Mouse (Mus musculus) C2C12 (cell line): ENCODE measurements around the gene Cyp46a1.

Experiments
- CTCF ChIP-seq: IDR thresholded peaks from one replicate; pipeline ENCODE4 v1.5.1; 2011; ENCODE audit not compliant: control insufficient read depth, insufficient read depth, insufficient read length
- FOSL1 ChIP-seq: IDR thresholded peaks from one replicate; pipeline ENCODE4 v1.8.0; 2011; ENCODE audit warnings: mild to moderate bottlenecking, low read length; ENCODE audit not compliant: poor library complexity, insufficient read depth, severe bottlenecking
- MAX ChIP-seq: IDR thresholded peaks from one replicate; pipeline ENCODE4 v1.6.1; 2011; ENCODE audit warnings: mild to moderate bottlenecking, control low read depth
- MYOD1 ChIP-seq: IDR thresholded peaks from one replicate; pipeline ENCODE4 v1.6.1; 2011; ENCODE audit warnings: low read depth; ENCODE audit not compliant: control insufficient read depth, insufficient read length

DNA sequence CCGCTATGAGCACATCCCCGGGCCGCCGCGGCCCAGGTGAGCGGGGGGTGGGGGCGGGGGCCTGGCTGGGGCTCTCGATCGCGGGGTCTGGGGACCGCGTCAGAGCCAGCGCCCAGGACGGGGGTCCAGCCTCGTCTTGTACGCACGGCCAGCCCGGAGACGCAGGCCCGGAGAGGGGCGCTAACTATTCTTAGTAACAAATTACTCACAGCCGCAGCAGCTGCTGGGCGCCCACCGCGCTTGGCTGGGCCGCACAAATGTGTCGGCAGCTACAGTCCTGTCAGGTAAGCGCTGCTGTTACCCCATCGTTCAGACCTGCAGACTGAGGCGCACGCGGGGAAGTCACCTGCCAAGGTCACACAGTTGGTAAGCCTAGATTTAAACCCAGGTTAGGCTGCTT is 348 bp downstream of the Cyp46a1 start:
- TF ChIP-seq FOSL1 (no peak), CTCF (no peak), MAX (no peak), MYOD1 (peak; percentile 71)
